Mouse (Mus musculus): Measurements from ENCODE around the gene Ggn.
A peak's percentile ranks its signal among the peaks of the same experiment; 100 is the strongest.
"Not testable (repeated sequence)": the region's sequence is repeated elsewhere in the genome, so short reads cannot be mapped to it uniquely, and the experiment has no call there.

Ggn gene

DNA sequence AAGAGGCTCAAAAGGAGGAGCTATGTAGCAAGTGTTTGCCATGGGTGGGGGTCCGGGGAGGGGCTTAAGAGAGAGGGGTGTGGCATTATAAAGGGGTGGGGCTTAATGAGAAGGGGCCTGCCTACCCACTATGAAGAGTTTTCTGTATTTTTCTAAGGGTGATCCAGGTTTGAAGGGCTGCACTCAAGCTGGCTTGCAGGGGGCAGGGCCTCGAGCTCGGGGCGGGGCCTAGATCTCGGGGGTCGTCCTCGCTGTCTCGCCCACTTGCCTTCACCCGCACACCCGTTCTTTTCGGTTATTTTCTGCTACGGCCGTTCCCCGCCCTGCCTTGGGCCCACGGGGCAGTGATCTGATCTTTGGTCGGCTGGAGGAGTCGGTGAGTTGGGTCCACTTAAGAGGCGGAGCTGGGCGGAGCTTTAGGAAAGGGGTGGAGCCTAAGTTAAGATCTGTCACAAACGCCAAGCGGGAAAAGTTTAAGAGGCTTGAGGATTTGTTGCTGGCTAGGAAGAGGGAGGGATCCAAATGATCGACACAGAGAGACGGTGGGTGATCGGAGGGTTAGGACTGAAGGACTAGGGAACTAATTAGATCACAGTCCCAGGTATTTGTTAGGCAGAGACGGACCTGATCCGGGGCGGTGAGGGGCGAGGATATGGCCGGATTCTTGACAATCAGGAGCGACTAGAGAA lies at the start of gene Ggn, which contains the start of gene Spred3:
Gene Ggn (plus strand): TSS at position 145 of the 689 bp plus-strand sequence.
Gene Spred3 (minus strand): TSS at position 346 of the 689 bp plus-strand sequence.
- DNase-seq (ENCODE audit: low read depth): peak; percentile 89

DNA sequence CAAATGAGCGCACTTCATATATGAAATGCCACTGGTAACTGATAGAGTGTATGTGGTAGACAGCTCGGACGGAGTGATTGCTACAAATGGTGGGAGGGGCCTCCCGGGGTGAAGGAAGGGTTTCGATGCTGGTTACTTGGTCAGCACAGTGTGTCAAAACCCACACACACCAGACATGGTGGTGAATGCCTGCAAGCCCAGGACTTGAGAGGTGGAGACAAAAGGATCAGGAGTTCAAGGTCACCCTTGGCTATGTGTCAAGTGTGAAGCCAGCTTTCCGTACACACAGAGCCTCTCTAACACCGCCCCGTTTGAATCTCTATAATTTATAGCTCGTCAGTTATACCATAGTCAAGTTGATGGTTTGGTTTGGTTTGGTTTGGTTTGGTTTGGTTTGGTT lies 47.2 kb upstream of the Ggn start:
- DNase-seq (ENCODE audit: low read depth): no peak

DNA sequence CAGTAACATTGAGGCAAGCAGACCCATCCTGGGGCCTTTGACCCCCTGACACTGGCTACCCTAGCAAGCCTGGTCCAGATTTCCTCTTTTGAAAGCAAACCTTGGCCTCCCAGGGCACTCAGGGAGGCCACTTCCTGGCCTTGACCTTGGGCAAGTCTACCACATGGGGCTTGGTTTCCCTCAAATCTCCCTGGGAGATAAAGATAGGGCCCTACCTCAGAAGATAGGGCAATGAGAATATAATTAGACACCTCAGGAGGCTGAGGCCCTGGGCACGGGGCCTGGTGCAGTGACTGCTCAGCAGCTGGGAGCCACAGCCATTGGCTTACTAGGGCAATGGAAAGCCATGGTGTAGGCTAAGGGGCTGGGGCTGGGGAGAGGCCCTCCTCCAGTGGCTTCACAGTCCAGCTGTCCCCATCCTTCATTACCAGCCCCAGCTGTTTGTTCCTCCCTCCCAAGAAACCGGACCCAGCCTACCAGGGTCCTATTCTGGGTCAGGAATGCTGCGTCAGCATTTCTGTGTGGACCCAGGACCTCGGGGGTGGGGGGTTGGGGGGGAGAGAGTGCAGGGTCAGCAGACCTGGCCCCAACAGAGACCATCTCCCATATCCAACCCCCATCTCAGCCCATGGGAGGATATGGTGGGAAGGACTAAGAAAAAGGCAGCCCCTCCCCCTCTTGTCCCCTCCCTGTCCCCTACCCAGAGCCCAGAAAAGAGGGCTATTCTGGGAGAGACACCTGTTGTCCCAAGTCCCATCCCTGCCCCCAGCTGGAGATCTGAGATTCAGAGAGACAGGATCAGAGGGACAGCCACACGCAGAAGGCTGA lies 46.3 kb upstream of the Ggn start:
- DNase-seq (ENCODE audit: low read depth): no peak

DNA sequence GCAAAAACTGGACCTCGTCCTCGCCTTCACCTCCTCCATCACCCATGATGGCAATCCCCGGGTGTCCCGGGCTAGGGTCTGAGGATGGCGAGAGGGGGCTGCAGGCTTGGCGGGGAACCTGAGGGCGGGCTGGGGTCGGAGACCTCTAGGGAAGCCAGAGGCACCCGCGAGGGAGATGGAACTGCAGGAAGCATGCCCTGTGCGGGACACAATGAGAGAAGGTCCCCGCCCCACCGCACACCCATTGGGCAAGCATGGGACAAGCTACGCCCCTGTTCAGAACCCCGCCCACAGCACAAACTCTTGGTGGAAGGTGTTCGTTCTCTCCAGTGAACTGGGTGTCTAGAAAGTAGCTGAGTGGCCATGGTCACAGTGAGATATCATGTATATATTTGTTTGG lies 45.0 kb upstream of the Ggn start, which contains the start of gene Ryr1:
Gene Ryr1 (minus strand): TSS at position 210 of the 400 bp plus-strand sequence.
- no peak for DNase-seq (ENCODE audit: low read depth)

DNA sequence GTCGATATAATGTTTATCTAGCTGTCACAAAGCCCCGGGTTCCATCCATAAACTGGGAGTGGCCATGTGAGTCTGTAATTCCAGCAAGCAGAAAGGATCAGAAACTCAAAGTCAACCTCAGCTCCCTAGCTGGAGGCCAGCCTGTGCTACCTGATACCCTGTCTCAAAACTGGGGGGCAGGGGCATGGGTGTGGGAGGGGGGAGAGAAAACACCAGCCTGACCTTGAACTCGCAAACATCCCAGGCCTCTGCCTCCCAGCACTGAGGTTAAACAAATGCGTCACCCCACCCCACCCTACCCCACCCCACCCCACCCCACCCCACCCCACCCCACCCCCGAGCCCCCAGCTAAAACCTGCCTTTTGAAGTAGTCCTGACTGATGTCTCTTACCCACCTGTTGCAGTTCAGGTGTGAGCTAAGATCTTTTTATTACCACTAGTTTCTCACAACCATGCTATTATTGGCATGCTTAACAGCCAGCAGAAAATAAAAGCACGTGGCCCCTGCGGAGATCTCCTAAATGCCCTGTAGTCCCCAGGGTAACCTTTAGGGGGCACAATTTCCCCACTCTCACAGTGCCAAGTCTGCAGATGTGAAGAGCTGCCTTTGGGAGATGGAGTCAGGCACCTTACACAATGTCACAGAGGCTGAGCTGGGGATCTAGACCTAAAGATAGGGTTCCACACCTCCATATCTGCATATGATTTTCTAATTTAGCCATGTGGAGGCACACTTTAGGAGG lies 43.7 kb upstream of the Ggn start:
- DNase-seq (ENCODE audit: low read depth): peak; percentile 30

DNA sequence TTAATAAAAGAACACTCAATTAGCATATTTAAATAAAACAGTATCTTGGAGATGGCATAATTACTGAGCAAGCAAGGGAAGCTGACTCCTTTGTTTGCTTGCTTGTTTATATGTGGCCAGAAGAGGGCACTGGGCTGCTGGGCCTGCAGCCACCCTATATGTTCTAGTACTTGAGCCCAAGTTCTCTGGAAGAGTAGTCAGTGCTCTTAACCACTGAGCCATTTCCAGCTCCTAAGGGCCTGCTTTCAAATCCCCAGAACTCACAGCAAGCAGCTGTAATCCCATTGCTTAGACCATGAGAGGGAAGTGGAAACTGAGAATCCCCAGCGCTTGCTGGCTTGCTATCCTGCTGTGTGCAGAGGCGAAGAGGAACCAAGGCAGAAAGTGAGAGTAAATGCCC lies 41.3 kb upstream of the Ggn start:
- no peak for DNase-seq (ENCODE audit: low read depth)

DNA sequence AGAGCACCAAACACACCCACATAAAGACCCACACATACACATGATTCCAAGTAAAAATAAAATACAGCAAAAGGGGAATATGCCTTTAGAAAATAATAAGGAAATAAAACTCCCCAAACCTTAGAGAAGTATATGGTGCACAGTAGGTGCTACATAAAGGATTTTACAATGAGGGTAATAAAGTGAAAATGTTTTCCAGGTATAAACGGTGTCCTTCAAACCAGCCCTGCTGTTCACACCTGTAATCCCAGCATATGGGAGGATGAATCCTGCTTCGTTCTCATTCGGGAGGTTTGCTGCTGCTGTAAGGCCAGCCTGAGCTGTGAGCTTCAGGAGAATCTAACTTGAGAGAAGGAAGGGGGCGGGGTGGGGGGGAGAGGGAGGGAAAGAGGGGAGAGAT lies 35.8 kb upstream of the Ggn start:
- no peak for DNase-seq (ENCODE audit: low read depth)

DNA sequence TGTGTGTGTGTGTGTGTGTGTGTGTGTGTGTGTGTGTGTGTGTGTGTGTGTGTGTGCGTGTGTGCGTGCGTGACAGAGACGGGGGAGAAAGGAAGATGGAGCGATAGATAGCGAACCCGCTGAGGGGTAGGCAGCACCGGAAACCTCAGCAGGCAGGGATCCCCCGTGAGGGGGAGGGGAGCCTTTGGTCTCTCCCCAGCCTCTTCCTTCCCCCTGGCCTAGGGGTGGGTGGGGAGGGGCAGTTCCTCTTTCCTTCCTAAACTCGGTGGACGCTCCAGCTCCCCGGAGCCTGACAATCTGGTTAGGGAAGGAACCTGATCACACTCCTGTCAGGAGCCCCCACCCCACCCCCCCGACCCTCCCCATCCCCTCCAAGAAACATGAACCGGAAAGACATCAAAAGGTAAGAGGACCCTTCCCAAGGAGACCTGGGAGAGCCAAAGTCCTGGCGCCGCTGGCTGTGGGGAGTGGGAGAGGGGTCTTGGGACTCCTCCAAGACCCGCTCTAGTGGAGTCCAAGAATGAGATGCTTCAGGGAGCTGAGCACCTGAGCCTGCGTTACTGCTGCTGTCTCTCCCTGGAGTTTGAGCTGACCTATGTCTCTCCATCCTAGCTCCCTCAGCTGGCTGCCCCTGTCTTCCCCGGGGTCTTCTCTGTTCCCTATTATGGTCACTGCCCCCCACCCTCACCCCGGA lies 35.2 kb upstream of the Ggn start, which contains the start of gene Rasgrp4:
Gene Rasgrp4 (plus strand): TSS at position 159 of the 694 bp plus-strand sequence.
- no peak for DNase-seq (ENCODE audit: low read depth)

DNA sequence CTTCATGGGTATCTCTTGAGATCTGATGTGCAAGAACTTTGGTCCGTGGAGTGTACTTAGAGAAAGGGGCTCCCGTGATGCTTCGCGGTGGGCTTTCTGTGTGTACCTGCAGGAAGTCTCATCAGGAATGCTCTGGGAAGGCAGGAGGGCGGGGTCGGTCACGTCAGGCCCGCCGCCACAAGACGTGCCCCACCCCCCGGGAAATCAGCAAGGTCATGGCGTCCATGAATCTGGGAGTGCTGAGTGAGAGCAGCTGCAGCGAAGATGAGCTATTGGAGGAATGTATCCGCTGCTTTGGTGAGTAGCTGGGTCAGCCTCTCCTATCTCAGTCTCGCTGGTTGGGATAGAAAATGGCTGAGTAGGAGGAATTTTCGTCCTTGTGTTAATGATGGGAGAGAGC lies 32.6 kb upstream of the Ggn start:
- DNase-seq (ENCODE audit: low read depth): no peak

DNA sequence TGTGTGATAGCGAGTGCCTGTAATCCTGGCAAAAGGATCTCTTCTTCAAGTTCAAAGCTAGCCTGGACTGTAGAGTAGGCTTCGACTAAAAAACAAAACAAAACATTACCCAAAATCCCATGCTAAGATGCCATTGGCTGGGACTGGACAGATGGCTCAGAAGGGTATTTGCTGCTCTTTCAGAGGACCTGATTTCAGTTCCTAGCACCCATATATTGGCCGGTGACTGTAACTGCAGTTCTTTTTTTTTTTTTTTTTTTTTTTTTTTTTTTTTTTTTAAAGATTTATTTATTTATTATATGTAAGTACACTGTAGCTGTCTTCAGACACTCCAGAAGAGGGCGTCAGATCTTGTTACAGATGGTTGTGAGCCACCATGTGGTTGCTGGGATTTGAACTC lies 30.8 kb upstream of the Ggn start:
- DNase-seq (ENCODE audit: low read depth): not testable (repeated sequence)

DNA sequence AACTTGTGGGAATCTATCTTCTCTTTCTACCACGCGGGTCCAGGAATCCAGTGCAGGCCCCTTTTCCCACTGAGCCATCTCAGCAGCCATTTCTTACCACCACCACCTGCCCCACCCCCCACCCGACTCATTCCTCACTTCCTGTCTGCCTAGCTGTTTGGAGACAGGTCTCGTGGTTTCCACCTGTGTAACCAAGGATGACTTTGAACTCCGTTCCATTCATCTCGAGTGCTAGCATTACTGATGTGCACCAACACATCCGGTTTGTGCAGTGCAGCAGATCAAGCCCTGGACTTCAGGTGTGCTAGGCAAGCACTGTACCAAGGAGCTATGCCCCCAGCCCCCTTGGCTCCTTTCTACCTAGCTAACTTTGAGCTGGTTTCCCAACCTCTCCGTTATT lies 28.6 kb upstream of the Ggn start:
- DNase-seq (ENCODE audit: low read depth): no peak

DNA sequence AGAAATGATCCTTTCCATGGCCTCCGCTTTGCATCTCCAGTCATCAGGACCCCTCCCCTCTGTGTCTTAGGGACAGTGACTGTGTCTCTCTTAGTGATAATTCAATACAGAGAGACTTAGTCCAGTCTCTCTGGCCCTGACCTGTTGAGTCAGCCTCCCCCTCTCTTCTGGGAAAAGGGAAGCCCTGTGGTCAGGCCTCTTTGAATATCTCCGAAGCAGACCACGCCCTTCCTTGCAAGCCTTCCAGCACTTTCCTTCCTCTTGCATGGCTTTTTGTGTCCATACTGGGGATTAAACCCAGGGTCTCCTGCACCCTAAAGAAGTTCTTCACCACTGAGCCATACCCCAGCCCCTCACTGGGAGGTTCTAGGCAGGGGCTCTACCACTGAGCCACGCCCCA lies 26.0 kb upstream of the Ggn start:
- no peak for DNase-seq (ENCODE audit: low read depth)

DNA sequence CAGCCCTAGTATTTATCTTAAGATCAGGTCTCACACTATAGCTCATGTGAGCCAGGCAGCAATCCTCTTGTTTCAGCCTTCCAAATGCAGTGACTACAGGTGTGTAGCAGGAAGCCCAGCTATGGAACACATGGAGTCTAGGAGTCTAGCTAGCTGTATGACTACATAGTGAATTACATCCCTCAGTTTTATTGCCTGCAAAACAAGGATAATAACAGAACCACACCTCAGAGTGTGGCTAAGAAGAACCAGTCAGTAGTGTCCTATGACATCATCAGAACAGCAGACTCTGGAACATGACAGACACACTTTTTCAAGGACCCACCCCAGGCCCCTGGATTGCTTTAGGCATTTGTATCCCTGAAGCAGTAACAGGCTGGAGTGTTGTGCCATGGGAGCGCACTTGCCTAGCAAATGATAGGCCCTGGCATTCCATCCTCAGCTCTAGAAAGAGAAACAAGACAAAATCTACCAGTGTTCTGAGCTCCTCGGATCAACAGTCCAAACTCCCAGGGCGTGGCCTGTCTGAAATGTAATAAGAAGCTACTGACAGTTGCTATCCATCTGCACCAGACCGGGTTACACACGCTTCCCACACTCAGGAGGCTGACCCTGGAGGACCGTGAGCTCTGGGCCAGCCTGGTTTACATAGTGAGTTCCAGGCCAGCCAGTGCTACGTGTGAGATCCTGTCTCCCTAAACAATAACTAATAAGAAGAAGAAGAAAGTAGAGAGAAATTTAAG lies 23.2 kb upstream of the Ggn start:
- no peak for DNase-seq (ENCODE audit: low read depth)

DNA sequence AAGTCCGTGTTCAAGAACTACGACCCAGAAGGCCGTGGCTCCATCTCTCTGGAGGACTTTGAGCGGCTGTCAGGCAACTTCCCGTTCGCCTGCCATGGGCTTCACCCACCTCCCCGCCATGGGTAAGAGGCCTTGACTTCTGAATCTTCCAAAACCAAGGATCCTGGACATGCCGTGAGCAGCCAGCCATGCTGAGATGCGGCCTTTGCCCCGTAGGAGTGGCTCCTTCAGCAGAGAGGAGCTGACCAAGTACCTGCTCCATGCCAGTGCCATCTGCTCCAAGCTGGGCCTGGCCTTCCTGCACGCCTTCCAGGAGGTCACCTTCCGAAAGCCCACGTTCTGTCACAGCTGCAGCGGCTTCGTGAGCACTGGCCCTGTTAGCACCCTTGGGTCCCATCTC lies 21.2 kb upstream of the Ggn start:
- no peak for DNase-seq (ENCODE audit: low read depth)

DNA sequence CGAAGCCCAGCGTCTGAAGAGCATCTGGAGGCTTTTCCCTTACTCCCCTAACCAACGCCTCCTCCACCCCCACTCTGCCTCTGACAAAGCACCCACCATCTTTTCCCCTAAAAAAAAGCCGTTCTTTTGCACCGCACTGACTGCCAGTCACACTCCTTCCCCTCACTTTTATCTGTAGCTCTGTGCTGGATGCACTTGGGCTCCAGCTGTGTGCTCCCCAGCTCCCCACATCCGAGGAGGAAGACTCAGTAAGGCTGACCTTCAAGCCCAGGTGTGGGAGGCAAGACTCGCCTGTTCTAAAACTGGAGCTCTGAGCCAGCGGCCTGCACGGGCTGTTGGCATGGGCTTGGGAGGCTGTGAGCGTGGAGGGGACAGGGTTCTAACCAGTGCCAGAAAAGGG lies 18.5 kb upstream of the Ggn start:
- DNase-seq (ENCODE audit: low read depth): no peak

DNA sequence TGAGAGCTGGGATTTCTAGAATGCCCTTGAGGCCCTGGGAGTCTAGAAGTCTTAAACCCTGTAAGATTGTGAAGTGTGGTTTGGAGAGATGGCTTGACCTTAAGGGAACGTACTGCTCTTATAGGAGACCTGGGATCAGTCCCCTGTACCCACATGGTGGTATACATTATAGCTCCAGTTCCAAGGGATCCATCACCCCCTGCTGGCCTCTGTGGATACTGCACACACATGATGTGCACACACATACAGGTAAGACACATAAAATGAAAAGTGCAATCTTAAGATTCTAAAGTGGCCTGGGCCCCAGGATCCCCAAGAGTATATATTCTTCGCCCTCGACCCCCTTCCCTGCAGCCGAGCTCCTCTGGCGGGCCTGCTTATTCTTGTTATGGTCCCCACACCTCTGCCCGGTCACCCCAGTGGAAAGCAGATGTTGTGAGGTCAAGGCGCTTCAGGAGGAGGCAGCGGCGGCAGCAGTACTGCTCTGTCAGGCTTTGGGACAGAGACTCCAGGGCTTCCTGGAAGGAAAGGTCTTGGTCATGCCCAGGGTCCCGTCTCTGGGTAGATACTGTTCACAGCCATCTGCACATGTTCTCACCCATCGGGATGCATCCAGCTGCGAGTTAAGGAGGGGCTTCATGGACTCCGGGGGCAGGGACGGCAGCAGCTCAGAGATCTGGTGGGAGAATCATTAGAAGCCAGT lies 15.8 kb upstream of the Ggn start:
- no peak for DNase-seq (ENCODE audit: low read depth)

DNA sequence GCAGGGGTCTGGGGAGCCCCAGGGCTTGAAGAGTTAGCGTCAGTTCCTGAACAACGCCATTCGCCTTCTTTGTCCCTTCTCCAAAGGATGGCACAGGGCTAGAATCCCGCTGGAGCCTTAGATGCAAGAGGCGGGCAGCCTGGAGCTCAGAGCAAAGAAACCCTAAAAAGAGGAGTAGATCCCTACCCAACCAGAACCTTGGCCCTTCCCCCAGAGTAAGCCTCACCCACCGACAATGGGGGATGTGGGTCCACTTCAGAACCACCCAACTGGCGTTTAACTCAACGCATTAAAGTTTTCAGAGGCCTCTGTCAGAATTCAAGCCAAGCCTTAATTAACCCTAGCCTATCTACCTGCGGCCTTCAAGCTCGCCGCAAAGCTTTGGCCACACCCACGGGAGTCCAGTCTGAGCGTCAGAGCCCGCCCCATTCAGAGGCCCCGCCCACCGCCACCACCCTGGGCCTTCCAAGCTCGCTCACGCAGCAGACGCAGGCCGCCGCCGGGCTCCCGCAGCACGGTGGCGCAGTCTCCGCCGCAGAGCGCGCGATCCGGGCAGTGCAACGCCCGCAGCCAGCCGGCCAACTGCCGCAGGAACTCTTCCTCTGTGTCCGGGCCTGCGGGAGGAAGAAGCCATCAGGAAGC lies 14.7 kb upstream of the Ggn start:
- peak; percentile 34 for DNase-seq (ENCODE audit: low read depth)

DNA sequence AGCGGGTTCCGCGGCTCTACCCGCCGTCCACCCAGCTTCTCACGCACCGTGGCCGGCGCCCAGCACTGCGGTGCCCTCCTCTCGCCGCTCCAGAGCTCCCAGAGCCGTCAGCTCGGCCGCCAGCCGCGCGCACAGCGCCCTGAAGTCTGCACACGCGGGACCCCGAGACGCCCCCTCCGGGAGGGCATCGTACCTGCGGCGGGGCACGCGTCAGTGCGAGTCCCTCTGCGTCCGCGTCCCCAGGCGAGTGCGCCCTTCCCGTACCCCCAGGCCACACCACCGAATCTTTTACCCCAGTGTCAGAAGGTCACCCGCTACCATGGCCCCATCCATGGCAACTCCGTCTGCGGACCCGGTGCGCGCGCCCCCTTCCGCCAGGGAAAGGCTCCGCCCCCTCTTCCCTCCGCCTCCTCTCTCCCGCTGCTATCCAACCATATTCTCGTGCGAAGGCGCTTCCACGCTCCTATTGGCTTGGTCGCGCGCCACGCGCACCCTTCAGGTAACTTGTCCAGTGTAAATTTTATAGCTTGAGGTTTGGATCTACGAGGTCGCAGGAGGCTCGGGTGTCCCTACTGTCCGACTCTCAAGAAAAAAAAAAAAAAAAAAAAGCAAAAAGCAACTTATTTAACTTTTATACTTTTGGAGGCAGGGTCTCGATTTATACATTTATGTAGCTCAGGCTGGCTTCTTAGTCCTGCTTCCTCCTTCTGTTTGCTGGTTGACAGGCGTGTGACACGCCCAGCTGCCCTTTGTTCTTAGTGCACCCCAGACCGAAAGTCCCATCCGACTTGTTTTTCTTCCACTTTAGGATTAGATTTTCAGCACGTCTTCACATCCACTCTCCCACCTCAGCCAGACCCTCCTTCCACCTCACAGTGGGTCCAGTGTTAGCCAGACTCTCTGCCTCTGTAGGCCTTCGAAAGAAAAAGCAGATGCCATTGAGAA lies 13.9 kb upstream of the Ggn start, which contains the start of gene Fam98c:
Gene Fam98c (minus strand): TSS at position 397 of the 945 bp plus-strand sequence.
- peak; percentile 51 for DNase-seq (ENCODE audit: low read depth)

DNA sequence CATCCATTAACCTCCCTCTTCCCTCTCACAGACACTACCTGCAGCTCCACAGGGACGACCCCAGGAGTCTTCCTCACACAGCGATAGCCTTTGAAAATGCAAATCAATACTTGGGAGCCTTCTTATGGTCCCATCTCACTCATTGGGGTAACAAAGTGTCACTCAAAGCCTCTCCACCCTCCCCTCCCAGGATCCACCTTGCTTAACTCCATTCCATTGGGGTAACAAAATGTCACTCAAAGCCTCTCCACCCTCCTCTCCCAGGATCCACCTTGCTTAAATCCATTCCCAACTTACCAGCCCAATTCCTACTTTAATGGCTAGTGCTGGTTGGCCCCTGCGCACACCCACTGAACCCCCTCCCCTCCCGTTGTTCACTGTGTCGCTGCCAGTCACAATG lies 11.7 kb upstream of the Ggn start:
- no peak for DNase-seq (ENCODE audit: low read depth)

Data from fibroblast of lung, adult 2 months (primary cell).